Mouse (Mus musculus) embryonic facial prominence, embryonic 11.5 days (tissue): ENCODE measurements at regions not wholly inside any gene's neighbourhood (a gene's known extent, or its start where the extent isn't known, plus 50 kb on each side); places are given as distances from the start of the nearest gene placed in this dataset.

Experiments
- ATAC-seq: fragments of 200-750 bp; cut with Nextera tagmentation; replicated peaks from 2 replicates; pipeline ENCODE4 v1.8.0; 2017; ENCODE audit warnings: low read depth; ENCODE audit not compliant: insufficient number of reproducible peaks, low FRiP score, low TSS enrichment
- DNase-seq: peaks from one replicate; pipeline ENCODE4 v3.0.0-alpha.2; 2015; ENCODE audit warnings: low spot score
- H3K27ac ChIP-seq: fragments of 300-500 bp; sonication (generic); replicated peaks from 2 replicates; pipeline ENCODE4 v1.5.1; 2014; ENCODE audit warnings: mild to moderate bottlenecking, low read depth, low read length, control low read depth
- H3K27me3 ChIP-seq: fragments of 300-500 bp; sonication (generic); 2 replicates; pipeline ENCODE4 v1.6.1; 2014; ENCODE audit warnings: mild to moderate bottlenecking, low read length, moderate library complexity, mixed read lengths; ENCODE audit not compliant: control insufficient read depth, insufficient read depth
- H3K36me3 ChIP-seq: fragments of 300-500 bp; sonication (generic); replicated peaks from 2 replicates; pipeline ENCODE4 v1.6.1; 2014; ENCODE audit warnings: low read depth, mild to moderate bottlenecking, low read length, moderate library complexity, mixed read lengths; ENCODE audit not compliant: control insufficient read depth, insufficient read depth
- H3K4me1 ChIP-seq: fragments of 300-500 bp; sonication (generic); 2 replicates; pipeline ENCODE4 v1.6.1; 2014; ENCODE audit warnings: low read length, mixed read lengths; ENCODE audit not compliant: control insufficient read depth, insufficient read depth
- H3K4me2 ChIP-seq: fragments of 300-500 bp; sonication (generic); 2 replicates; pipeline ENCODE4 v1.6.1; 2014; ENCODE audit warnings: low read depth, mild to moderate bottlenecking, control low read depth, low read length, moderate library complexity
- H3K4me3 ChIP-seq: fragments of 300-500 bp; sonication (generic); 2 replicates; pipeline ENCODE4 v1.5.1; 2014; ENCODE audit warnings: low read depth, low read length, control low read depth
- H3K9ac ChIP-seq: fragments of 300-500 bp; sonication (generic); replicated peaks from 2 replicates; pipeline ENCODE4 v1.6.1; 2014; ENCODE audit warnings: mild to moderate bottlenecking, control low read depth, low read length
- H3K9me3 ChIP-seq: fragments of 300-500 bp; sonication (generic); replicated peaks from 2 replicates; pipeline ENCODE4 v1.6.1; 2016; ENCODE audit warnings: mild to moderate bottlenecking, low read length, inconsistent platforms, mixed read lengths; ENCODE audit not compliant: control insufficient read depth
- WGBS: fragments of 180-500 bp; shearing (Covaris S2); extraction: QIAGEN DNeasy Blood & Tissue Kit; methylation state at CpG from one replicate; pipeline ENCODE4 v1.1.7; 2014; 5-methylcytosine and 5-hydroxymethylcytosine counted together

DNA sequence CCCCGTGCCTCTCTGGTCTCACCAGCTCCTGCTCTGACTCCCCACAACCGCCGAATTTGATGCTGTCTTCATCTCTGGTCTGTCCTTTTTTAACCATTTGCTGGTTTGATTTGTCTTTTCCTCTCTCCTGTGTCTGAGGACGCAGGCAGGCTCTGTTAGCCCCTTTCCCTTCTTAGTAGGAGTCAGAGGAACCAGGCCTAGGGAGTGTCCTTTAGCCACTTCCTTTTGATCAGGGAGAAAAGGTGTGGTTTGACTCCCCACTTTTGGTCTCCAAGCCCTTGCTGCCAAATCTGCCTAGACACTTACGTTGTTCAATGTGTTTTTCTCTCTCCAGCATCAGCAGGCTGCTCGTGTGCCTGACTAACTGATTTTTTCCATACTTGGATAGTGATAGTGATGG, 120.5 kb downstream of the Lrrc30 start:
- Histone ChIP-seq H3K27ac (no peak overlapping the region), H3K27me3 (no peaks in the 10 kb centered on the region), H3K36me3 (no peaks in the 10 kb centered on the region), H3K9ac (no peak overlapping the region), H3K9me3 (no peaks in the 10 kb centered on the region), H3K4me1 (no peaks in the 10 kb centered on the region), H3K4me2 (no peak overlapping the region), H3K4me3 (no peak overlapping the region)
- no peak for ATAC-seq
- WGBS, result 74% methylated on average over 6 of the region's 6 CpGs
- no peak for DNase-seq

DNA sequence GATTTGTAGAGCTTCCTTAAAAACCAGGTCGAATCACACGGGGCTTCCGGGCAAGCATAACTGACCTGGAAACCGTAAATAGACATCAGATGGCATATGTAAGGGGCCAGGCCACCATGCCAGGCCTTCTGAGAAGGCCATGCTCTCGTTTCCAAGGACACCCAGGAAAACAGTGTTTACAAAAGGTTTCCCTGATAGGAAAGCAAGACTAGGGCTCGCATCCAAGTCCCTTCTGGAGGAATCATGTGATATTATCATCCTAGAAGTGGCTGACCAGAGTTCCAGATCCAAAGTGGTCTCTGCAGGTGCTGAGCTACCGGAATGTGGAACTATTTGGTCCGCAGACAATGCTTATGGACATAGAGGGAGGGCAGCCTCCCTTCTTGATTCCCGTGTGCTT, 122.6 kb downstream of the Lrrc30 start:
- Histone ChIP-seq H3K36me3 (no peaks in the 10 kb centered on the region), H3K27ac (no peak overlapping the region), H3K9ac (no peak overlapping the region), H3K4me3 (no peak overlapping the region), H3K27me3 (no peaks in the 10 kb centered on the region), H3K9me3 (no peaks in the 10 kb centered on the region), H3K4me1 (no peaks in the 10 kb centered on the region), H3K4me2 (no peak overlapping the region)
- ATAC-seq (no peak), DNase-seq (no peak)
- WGBS, result 86% methylated on average over 9 of the region's 9 CpGs

DNA sequence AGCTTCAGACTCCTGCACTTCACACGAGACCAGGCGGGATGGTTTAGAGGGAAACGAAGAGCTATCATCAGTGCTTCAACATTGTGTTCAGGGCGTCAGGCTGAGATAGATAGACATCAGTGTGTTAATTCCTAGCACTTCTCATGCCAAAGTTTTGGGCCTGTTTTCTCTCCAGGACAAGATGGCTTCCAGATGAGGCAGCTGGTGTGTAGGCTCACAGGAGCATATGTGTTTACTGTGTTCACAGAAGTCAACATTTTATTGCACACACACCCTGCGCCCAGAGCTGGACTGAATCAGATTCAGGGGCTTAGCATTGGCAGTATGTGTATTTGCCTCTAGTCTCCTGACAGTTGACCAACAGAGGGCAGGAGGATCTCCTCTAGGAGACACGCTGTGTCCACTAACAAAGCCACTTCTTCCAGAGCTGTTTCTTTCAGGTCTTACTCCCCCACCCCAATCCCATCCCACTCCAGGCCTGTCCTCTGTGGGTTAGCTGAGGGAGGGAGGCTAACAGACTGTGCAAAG, 123.4 kb downstream of the Lrrc30 start:
- Histone ChIP-seq H3K4me2 (no peak overlapping the region), H3K4me1 (no peaks in the 10 kb centered on the region), H3K4me3 (no peak overlapping the region), H3K9me3 (no peaks in the 10 kb centered on the region), H3K27ac (no peak overlapping the region), H3K27me3 (no peaks in the 10 kb centered on the region), H3K9ac (no peak overlapping the region), H3K36me3 (no peaks in the 10 kb centered on the region)
- DNase-seq, result no peak
- ATAC-seq, result no peak
- WGBS, result 81% methylated on average over 6 of the region's 6 CpGs

DNA sequence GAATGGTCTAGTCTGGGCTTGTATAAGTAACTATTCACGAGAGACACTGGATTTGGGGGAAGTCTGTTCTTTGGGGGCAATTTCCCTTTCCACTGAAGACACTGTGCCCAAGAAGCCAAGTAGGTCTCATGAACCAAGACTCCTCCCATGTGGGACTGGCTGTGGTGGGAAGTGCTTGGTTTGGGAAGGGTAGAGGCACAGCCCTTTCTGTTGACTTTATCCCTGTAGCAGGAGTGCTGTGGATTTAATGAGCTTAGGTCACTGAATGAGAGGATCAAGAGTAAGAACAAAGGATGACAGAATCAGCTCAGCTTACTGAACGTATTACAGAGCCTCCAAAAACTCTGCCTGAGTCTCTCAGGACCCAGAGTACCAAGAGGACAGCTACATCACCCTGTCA, 124.2 kb downstream of the Lrrc30 start:
- WGBS, result 35% methylated on average over 2 of the region's 2 CpGs
- no peaks in the 10 kb centered on the region for H3K36me3 ChIP-seq
- ATAC-seq (no peak), DNase-seq (no peak)
- no peak overlapping the region for H3K9ac ChIP-seq
- no peak overlapping the region for H3K27ac ChIP-seq
- no peaks in the 10 kb centered on the region for H3K9me3 ChIP-seq
- no peak overlapping the region for H3K4me3 ChIP-seq
- H3K4me1 ChIP-seq, result no peaks in the 10 kb centered on the region
- no peak overlapping the region for H3K4me2 ChIP-seq
- H3K27me3 ChIP-seq, result no peaks in the 10 kb centered on the region

DNA sequence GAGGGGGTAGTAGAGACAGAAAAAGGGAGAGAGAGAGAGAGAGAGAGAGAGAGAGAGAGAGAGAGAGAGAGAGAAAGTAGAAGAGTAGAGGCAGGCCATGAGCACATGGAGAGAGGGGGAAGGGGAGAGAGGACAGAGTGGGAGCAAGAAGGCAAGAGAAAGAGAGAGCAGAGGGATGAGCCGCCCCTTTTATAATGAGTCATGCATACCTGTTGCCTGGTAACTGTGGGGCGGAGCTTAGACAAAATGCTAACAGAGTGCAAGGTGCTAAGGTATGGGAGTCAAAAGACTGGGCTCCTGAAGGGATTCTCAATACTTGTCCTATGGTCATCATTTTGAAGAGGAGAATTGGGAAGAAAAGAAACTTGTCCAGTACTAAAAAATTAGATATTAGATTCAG, 126.1 kb downstream of the Lrrc30 start:
- Histone ChIP-seq H3K9me3 (no peaks in the 10 kb centered on the region), H3K4me3 (no peak overlapping the region), H3K36me3 (no peaks in the 10 kb centered on the region), H3K27me3 (no peaks in the 10 kb centered on the region), H3K4me2 (no peak overlapping the region), H3K27ac (no peak overlapping the region), H3K4me1 (no peaks in the 10 kb centered on the region), H3K9ac (no peak overlapping the region)
- DNase-seq (no peak), ATAC-seq (no peak)
- 64% methylated on average over 2 of the region's 2 CpGs for WGBS

DNA sequence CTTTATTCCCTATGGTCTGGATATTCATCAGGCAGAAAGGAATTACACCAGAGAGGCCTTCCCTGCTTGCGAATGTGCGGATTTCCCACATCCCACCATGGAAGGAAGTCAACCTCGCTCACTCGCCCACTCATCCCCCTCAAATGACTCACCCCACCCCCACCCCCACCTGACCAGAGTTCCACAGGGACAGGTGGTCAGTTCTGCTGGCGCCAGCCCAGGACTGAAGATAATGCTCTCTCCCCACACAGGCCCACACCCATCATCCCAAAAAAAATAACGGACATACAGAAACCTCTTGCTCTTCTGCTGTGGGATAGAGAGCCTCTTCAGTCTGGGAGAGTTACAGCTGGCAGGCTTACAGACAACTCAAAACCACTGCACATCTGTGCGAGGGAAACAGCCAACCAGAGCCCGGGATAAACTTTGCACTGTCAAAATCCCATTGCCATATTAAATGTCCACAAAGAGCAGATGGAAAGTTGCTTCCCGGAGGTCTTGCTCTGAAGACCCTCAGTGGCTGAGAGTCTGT, 128.0 kb downstream of the Lrrc30 start:
- Histone ChIP-seq H3K4me2 (no peak overlapping the region), H3K4me1 (no peaks in the 10 kb centered on the region), H3K9me3 (no peaks in the 10 kb centered on the region), H3K27me3 (no peaks in the 10 kb centered on the region), H3K4me3 (no peak overlapping the region), H3K27ac (no peak overlapping the region), H3K36me3 (no peaks in the 10 kb centered on the region), H3K9ac (no peak overlapping the region)
- ATAC-seq (no peak), DNase-seq (no peak)
- 74% methylated on average over 9 of the region's 9 CpGs for WGBS

DNA sequence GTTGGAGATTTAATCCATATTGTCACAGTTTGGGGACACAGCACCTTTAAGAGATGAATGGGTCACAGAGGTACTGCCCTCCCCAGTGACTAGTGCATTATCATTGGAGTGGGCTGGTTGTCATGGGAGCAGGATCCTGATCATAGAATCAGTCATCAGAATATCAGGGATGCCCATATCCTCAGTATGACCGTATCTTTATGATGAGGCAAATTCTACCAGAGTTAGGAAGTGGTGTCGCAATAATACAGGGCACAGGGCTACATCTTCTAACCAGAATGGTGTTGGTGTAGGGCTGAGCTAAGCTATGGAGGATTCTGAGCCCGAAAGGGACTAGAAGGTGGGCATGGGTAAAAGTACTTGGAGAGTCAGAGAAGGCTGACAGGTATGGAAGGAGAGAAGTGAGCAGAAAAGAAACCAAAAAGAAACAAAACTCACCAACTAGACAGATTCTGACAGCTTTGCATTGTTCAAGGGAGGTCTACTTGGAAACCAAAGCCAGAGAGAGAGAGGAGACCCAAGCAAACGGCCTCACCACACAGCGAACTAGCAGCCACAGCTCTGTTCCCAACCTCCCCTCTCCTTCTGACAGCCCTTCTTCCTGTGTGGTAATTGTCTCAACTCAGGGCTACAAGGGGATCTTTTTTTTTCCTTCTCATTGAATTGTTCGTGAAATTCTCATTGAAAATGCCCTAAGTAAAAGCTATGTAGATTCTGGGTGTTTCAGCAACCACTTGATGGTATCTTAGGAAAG, 129.2 kb downstream of the Lrrc30 start:
- ATAC-seq (no peak), DNase-seq (no peak)
- Histone ChIP-seq H3K36me3 (no peaks in the 10 kb centered on the region), H3K27me3 (no peaks in the 10 kb centered on the region), H3K4me2 (no peak overlapping the region), H3K4me3 (no peak overlapping the region), H3K27ac (no peak overlapping the region), H3K9ac (no peak overlapping the region), H3K9me3 (no peaks in the 10 kb centered on the region), H3K4me1 (no peaks in the 10 kb centered on the region)
- 74% methylated on average over 6 of the region's 6 CpGs for WGBS

DNA sequence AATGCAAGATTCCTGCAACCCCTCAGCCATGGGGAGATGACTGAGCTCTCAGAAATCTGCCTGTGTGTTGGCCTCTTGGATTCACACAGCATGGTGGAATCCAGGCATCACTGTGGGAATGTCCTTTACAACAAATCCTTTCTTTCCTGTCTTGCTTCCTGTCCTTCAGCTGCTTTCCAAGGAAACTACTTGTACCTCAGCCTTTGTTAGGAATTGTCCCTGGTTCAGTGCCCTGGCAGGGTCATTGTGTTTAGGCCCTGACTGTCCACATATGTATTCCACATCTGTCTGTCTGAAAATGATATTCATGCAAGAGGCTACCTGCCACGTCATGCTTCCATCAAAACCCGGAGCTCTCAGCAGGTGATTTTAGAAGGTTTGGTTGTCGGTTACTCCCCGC, 129.9 kb downstream of the Lrrc30 start:
- H3K9me3 ChIP-seq, result no peaks in the 10 kb centered on the region
- no peak for ATAC-seq
- no peak for DNase-seq

More for the DNA sequence above, 129.9 kb downstream of the Lrrc30 start:
- WGBS, result 82% methylated on average over 4 of the region's 4 CpGs
- Histone ChIP-seq H3K4me2 (no peak overlapping the region), H3K4me1 (no peaks in the 10 kb centered on the region), H3K4me3 (no peak overlapping the region), H3K27ac (no peak overlapping the region), H3K9ac (no peak overlapping the region), H3K36me3 (no peaks in the 10 kb centered on the region), H3K27me3 (no peaks in the 10 kb centered on the region)
